Mouse (Mus musculus): ENCODE data around the gene 6030458C11Rik. TPM values are rescaled to one million over a fixed set of nuclear protein-coding genes. Genes with fewer than 3 reads are reported as not detected.
A peak's percentile ranks its signal among the peaks of the same experiment; 100 is the strongest.

The 6030458C11Rik gene
- 10 to 100 TPM; 23.0 TPM for total RNA-seq (2021)

- peak; percentile 98 to 100 for DNase-seq (ENCODE audit: extremely low spot score in 1 of 2, low spot score in 2 of 2)
- intact Hi-C loops (cut with DNase I): loop anchor here (10.0 kb wide), 1 partner anchor 670 kb away; no protein-coding TSS in a partner anchor
These were observed at the start of gene 6030458C11Rik, which contains the start of gene Drosha for GRCm38 (mm10) chr15:12824197-12824952. TSS of gene 6030458C11Rik (minus strand) at chr15:12824649. TSS of gene Drosha (plus strand) at chr15:12824815.

DNA sequence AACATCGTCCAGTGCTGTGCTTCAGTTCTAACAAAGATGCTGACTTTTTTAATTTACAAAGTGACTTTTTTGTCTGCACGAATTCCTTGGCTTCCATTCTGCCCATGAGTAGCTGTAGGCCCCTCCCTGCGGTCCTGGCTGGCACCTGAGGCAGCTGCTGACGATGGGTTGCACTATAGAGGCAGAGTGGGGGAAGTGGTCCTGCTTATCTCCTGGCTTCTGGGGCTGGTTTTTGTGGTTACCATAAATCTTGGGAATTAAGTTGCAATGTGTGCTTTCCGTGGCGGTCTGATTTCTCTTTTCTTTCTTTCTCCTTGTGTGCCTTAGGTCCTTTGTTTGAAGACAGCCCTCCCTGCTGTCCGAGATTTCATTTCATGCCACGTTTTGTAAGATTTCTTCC, 42.8 kb upstream of the 6030458C11Rik start:
- intact Hi-C loops (cut with DNase I): no loop called here
- no peak for DNase-seq (ENCODE audit: extremely low spot score in 1 of 2, low spot score in 2 of 2)

- intact Hi-C loops (cut with DNase I): no loop called here
- no peak for DNase-seq (ENCODE audit: extremely low spot score in 1 of 2, low spot score in 2 of 2)
These were observed 41.3 kb upstream of the 6030458C11Rik start for GRCm38 (mm10) chr15:12865595-12866314.

GRCm38 (mm10) chr15:12863669-12864068, 39.2 kb upstream of the 6030458C11Rik start:
- DNase-seq (ENCODE audit: extremely low spot score in 1 of 2, low spot score in 2 of 2): no peak
- intact Hi-C loops (cut with DNase I): no loop called here

DNA sequence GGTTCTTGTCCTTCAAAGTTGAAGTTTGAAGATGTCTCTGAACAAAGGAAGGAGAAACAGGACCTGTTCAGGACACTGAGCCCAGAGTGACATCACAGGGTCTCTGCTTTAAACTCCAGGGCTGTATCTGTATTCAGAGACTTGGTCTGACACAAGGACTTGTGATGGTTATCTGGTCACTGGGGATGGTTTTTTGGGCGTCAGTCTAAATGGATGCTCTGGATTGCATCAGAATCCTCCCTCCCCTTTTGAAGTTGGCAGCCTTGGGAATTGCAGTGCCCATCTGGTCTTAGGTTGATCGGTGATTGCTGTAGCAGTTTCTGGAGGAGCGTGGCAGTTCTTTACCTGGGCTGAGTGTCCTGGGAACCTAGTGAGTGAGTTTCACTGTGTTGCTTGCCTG, 37.6 kb upstream of the 6030458C11Rik start:
- intact Hi-C loops (cut with DNase I): no loop called here
- no peak for DNase-seq (ENCODE audit: extremely low spot score in 1 of 2, low spot score in 2 of 2)

DNA sequence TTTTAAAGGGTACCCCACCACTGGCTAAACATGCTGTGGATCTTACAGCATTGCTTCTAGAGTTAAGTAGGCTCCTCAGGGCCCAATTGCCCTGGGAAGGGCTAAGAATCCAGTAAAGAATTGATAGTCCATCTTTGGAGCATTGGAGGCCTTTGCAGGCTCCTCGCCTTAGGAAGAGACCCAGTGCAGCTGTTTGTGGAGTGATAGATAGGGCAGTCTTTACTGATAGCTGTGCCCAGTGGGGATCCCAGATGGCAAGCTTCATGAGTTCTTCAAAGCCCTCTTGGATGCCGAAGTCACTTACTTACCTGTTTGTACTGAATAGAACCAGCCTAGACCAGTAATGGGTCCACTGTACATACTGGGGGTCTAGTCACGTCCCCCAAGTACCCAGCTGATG, 34.2 kb upstream of the 6030458C11Rik start:
- intact Hi-C loops (cut with DNase I): loop anchor here (10.0 kb wide), 1 partner anchor 1556 kb away; no protein-coding TSS in a partner anchor
- no peak for DNase-seq (ENCODE audit: extremely low spot score in 1 of 2, low spot score in 2 of 2)

DNA sequence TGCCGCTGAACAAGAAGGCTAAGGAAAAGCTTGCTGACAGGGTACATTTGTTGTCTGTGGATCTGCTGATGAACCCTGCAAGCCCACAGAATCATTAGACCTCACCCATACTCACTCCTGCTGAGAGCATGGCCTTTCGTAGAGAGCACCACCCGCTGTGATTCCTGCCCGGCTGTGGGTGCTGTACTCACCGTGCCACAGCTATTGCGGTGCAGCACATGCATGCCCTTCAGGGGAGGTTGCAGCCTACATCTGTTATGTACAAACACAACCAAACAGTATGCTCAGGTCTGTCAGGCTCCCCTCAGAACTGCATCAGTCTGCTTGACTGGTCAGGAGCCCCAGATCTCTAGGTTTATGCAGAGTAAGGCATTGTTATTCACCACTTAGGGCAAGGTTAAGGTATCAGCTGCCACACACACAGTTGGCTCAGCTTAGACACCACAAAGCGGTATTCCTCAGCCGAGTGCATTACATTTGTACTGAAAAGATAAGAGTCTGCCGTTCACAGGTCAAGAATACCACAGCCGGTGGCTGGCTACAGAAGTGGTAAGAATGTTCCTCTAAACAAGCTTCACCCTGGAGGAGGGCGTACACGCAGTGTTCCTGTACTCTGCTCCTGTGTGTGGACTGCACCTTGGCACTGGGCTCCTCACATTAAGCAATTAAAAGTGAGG, 33.5 kb upstream of the 6030458C11Rik start:
- no peak for DNase-seq (ENCODE audit: extremely low spot score in 1 of 2, low spot score in 2 of 2)
- intact Hi-C loops (cut with DNase I): loop anchor here (10.0 kb wide), 1 partner anchor 1557 kb away; no protein-coding TSS in a partner anchor

GRCm38 (mm10) chr15:12856780-12857179, 32.3 kb upstream of the 6030458C11Rik start:
- no peak for DNase-seq (ENCODE audit: extremely low spot score in 1 of 2, low spot score in 2 of 2)
- intact Hi-C loops (cut with DNase I): loop anchor here (10.0 kb wide), 1 partner anchor 1558 kb away; no protein-coding TSS in a partner anchor

- intact Hi-C loops (cut with DNase I): loop anchor here (10.0 kb wide), 1 partner anchor 1561 kb away; no protein-coding TSS in a partner anchor
- no peak for DNase-seq (ENCODE audit: extremely low spot score in 1 of 2, low spot score in 2 of 2)
These were observed 29.0 kb upstream of the 6030458C11Rik start for GRCm38 (mm10) chr15:12853471-12853870.

DNA sequence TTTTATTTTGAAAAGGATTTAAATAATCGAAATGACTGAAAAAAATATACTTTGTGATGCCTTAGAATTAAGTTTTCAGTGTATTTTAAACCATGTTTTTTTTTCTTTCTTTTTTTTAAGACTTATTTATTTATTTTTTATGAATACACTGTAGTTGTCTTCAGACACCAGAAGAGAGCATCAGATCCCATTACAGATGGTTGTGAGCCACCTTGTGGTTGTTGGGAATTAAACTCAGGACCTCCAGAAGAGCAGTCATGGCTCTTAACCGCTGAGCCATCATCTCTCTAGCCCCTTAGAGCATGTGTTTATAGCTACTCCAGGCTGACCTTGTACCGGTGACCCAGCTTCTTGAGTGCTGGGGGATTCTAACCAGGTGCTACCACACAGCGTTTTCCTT, 24.9 kb upstream of the 6030458C11Rik start:
- intact Hi-C loops (cut with DNase I): no loop called here
- DNase-seq (ENCODE audit: extremely low spot score in 1 of 2, low spot score in 2 of 2): no peak

DNA sequence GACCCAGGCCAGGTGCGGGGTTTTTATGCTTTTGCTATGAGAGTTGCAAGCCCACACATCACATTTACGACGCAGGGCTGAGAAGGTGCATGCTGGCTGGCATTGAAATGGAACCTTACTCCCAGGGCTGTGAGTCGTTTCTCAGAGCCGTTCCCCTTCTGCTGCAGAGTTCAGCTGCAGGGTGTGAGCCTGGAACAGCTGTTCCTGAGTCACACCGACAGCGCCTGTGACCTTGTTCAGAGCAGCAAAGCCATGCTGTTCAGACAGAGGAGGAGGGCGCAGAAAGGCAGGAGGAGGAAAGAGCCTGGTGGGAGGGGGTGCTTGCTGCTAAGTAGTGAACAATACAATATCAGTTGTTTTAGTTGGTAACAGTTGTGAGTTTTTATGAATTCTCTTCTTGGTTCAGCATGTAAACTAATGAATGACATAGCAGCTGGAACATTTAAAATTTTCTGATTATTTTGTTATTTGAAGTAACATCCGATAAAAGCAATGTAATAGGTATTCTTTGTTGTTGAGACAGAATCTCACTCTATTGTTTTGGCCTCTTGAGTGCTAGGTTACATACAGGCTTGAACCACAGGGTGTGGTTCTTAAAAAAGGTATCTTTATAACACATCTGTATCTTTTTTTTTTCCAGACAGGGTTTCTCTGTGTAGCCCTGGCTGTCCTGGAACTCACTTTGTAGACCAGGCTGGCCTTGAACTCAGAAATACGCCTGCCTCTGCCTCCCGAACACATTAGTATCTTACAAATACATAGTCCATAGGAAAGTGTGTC, 23.9 kb upstream of the 6030458C11Rik start:
- DNase-seq (ENCODE audit: extremely low spot score in 1 of 2, low spot score in 2 of 2): no peak
- intact Hi-C loops (cut with DNase I): no loop called here

DNA sequence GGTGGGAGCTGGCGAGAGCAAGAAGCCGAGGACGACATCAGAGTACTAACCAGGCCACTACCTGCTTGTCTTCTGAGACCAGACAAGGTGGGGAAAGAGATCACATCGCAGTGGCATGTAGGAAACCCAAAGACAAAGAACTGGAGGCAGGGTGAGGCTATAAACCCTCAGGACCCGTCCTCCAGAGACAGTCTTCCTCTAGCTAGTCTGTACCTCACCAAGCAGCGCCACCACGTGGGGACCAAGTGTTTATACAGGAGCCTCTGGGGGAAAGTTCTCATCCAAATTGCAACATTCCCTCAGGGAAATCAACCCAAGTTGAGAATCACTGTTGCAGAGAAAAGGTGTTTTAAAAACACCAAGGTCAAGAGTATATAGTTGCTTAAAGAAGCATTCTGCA, 18.4 kb upstream of the 6030458C11Rik start:
- no peak for DNase-seq (ENCODE audit: extremely low spot score in 1 of 2, low spot score in 2 of 2)
- intact Hi-C loops (cut with DNase I): no loop called here

DNA sequence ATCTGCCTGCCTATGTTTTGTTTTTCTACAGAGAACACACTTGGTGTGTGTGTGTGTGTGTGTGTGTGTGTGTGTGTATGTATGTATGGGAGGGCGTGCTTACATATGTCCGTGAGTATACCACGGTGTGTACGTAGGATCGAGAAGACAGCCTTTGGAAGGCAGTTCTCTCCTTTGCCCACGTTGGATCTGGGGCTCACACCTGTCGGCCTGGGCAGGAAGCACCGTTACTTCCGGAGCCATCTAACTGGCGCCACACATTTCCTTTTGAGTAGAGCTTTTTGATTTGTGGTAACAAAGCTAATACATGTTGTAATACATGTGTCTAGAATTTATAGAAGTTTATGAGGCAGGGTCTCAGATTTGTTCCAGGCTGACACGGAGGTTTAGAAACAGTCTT, 16.3 kb upstream of the 6030458C11Rik start:
- intact Hi-C loops (cut with DNase I): no loop called here
- DNase-seq (ENCODE audit: extremely low spot score in 1 of 2, low spot score in 2 of 2): no peak

DNA sequence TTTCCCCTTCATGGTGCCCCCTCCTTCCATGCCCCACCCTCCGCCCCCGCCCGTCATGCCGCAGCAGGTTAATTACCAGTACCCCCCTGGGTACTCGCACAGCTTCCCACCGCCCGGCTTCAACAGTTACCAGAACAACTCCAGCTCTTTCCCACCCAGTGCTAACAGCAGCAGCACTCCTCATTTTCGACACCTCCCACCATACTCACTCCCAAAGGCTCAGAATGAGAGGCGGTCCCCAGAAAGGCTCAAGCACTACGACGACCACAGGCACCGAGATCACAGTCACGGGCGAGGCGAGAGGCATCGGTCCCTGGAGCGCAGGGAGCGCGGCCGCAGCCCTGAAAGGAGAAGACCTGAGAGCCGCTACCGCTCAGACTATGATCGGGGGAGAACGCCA, 9.8 kb upstream of the 6030458C11Rik start:
- intact Hi-C loops (cut with DNase I): no loop called here
- no peak for DNase-seq (ENCODE audit: extremely low spot score in 1 of 2, low spot score in 2 of 2)

GRCm38 (mm10) chr15:12833385-12833784, 8.9 kb upstream of the 6030458C11Rik start:
- DNase-seq (ENCODE audit: extremely low spot score in 1 of 2, low spot score in 2 of 2): no peak
- intact Hi-C loops (cut with DNase I): no loop called here

DNA sequence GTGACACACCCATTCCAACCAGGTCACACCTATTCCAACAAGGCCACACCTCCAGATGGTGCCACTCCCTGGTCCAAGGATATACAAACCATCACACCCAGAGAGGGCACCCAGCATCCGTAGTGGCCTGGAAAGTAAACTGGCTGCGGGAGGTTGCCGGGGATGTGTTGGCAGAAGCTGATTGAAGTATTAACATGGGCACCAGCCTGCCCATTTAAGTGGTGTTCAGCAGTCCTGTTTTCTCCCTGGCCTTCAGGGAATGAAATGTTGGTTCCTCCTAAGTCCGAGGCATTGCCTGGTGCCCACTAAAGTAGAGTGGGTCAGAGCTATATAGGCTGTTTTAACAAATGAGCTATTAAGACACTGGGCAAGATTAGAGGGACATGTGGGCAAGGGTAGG, 8.2 kb upstream of the 6030458C11Rik start:
- no peak for DNase-seq (ENCODE audit: extremely low spot score in 1 of 2, low spot score in 2 of 2)
- intact Hi-C loops (cut with DNase I): no loop called here

GRCm38 (mm10) chr15:12829878-12830277, 5.4 kb upstream of the 6030458C11Rik start:
- intact Hi-C loops (cut with DNase I): loop anchor here (10.0 kb wide), 1 partner anchor 675 kb away; no protein-coding TSS in a partner anchor

DNA sequence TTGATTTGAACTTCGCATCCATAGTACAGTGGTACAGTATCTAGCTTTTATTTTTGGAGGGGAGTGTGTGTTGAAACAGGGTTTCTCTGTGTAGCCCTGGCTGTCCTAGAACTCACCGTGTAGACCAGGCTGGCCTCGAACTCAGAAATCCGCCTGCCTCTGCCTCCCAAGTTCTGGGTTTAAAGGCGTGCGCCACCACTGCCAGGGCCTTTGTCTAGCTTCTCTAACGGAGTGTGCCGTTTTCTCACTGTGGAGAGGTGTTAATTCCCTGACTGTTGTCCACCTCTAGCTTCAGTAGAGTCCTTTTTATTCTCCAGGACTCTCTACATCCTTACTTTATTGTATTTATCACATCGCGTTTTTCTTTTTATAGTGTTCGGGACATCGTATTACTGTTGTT, 959 bp upstream of the 6030458C11Rik start:
- DNase-seq (ENCODE audit: extremely low spot score in 1 of 2, low spot score in 2 of 2): no peak
- intact Hi-C loops (cut with DNase I): loop anchor here (10.0 kb wide), 1 partner anchor 671 kb away; no protein-coding TSS in a partner anchor

More at GRCm38 (mm10) chr15:12829878-12830277, 5.4 kb upstream of the 6030458C11Rik start:
- DNase-seq (ENCODE audit: extremely low spot score in 1 of 2, low spot score in 2 of 2): no peak

Data from left cerebral cortex, postnatal 10 days (tissue).